Mouse (Mus musculus): Measurements from ENCODE around the gene Fut1. TPM values are rescaled to one million over a fixed set of nuclear protein-coding genes. Genes with fewer than 3 reads are reported as not detected.
"Not testable (repeated sequence)": the region's sequence is repeated elsewhere in the genome, so short reads cannot be mapped to it uniquely, and the experiment has no call there.

The Fut1 gene
- total RNA-seq, 2 experiments from 2014 or later: not detected

DNA sequence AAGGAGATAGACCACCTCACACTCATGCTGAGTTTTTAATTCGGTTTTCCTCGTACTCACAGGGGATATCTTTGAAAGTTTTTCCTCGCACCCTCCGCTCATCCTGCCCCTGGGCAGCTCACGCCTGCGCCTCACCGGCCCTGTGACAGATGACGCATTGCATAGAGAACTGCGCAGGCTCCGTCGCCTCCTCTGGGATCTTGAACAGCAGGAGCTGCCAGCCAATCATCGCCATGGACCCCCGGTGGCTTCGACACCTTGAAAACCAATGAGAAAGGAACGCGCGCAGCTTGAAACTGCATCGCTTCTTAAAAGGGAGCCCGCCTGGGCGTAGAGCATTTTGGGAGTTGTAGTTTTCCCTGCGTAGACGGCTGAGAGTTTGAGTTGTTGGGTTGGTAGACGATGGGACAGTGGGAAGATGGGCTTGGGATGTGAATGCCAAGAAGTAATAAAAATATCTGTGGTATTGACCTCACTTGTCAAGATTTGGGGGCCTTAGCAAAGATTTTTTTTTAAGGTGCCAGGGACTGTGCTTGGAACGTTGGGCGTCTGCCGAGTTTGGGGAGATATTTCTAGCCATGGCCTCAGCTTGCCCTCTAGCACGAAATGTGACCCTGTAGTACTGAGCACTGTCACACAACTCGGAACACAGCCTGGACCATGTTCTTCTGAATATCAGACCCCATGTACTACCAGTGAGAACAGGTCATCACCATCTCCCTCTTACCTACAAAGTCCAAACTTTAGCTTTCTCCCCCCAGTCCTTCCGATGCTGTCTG, 21.7 kb downstream of the Fut1 start:
- peak; percentile 92 to 93 for DNase-seq

DNA sequence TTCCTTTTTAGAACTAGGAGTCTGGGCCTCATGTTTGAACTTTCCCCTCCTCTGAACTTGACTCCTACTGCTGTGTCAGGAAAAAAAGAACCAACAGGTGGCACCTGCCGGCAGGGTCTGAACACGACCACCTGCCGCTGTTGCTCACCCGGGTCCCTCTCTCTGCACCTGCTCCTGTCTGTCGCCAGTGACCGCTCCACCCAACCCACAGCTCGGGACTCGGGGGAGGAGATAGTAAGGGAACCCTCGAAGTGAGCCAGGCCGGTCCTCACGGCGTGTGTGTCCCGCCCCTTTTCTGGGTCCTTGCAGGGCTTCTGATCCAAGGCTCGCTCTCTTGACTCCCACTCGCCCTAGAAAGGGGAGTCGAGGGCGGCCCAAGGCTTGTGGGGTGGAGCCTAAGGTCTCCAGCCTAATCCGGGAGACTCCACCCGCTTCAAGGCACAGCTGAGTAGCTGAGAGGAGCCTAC, 22.5 kb downstream of the Fut1 start, which contains the start of gene Mamstr:
Gene Mamstr (plus strand): TSS at position 417 of the 467 bp plus-strand sequence.
- DNase-seq: no peak

DNA sequence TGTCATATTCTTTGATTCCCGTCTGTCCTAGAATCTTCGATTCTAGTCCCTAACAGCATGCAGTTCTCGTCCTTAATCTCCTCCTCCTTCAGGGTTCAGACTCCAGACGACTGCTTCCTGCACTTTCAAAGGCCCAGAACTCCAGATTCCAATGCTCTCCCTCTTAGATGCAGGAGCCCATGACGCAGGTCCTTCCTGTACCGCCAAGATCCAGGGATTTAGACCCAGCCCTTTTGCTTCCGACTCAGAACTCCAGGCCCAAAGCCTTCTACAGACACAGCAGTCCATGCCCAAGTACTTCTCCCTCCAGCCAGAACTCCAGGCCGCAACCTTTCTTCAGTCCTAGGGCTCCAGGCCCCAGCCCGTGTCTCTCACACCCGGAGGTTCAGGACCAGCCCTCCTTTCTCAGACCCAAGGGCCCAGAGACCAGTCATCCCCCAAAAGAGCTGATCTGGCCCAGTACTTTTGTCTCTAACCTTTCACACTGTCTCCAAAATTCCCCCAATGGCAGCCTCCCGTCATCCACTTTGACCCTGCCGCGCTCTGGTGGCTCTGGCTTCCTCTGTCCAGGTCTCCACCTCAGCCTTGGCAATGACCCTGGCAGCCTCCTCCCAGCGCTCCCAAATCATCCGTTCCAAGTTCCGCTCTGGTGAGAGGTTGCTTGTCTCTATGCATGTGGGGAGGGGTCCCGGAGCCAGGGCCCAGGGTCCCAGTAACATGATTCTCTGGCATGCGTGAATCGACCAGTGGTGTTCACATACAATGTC, 23.3 kb downstream of the Fut1 start:
- peak; percentile 35 to 62 for DNase-seq

DNA sequence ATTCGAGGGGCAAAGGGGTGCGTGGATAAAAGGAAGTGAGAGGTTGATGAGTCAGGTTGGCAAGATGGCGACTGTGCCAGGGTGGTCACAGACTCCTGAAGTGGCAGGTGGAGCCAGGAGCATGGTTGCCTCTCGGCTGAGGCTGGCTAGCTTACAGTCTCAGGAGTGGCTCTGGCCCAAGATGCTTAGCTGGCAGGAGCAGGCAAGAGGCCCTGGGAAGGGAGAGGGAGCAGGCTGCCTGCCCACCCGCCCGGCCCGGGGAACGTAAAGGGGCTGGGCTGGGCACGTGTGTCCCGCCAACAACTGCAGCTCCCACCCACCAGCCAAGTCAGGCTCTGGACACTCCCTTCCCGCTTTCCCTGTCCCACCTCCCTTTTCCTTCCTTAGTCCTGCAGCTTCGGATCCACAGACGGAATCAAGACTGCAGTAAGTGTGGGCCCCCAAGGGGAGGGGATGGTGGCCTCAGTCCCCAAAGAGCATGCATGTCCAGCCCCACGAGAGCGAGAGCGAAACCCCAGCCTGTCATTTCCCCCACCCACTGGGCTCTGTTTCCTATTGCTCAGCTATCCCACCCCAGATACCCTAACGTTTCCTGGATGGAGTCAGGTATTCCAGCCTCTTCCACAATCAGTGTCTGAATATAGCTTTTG, 24.4 kb downstream of the Fut1 start:
- peak; percentile 64 to 75 for DNase-seq

DNA sequence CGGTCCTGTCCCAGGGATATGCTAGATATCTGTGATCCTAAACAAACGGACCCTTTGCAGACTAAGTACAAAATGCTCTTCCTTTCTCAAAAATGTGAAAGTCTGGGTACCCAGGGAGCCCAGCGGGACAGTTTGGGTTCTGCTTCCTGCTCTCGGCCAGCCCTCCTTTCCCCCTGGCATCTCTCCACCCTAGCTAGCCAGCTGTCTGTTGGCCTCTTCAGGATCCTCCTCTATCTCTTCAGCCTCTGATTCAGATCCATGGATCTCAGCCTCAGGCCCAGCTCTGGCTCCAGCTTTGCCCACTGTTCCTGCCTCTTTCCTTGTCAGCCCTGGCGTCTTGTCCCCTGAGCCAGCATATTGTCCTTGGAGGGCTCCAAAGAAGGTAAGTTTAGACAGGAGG, 25.0 kb downstream of the Fut1 start:
- DNase-seq: peak in 1 of 2 experiments; percentile 36

DNA sequence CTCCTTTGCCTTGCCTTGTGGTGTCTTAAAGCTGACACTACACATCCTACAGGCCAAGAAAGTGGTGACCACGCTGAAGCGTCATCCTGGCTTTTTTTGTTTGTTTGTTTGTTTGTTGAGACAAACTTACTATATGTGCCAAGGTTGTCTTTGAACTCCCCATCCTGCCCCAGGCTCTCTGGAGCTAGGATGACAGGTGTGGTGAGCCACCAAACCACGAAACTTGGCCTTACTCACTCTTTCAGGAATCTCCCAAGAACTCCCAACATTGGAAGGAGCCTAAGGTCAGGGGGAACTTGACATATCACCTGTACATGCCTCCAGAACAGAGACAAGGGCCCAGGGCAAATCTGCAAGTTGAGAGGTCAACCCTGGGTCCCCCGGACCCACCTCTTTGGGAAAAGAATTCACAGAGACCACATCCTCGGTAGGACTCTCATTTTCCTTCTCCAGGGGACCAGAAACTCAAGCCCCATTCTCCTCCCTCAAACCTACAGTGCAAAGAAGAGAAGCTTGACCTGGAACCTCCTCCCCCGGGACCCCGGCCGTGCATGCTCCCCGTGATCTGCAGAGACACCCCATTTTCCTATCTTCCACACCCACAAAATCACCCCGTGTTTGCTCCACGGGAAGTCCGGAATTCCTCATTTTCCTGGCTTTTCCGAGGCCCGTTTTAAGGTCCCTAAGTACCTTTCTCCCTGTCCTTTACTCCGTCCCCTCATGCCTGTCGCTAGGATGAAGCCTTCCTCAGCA, 25.6 kb downstream of the Fut1 start:
- DNase-seq: no peak

DNA sequence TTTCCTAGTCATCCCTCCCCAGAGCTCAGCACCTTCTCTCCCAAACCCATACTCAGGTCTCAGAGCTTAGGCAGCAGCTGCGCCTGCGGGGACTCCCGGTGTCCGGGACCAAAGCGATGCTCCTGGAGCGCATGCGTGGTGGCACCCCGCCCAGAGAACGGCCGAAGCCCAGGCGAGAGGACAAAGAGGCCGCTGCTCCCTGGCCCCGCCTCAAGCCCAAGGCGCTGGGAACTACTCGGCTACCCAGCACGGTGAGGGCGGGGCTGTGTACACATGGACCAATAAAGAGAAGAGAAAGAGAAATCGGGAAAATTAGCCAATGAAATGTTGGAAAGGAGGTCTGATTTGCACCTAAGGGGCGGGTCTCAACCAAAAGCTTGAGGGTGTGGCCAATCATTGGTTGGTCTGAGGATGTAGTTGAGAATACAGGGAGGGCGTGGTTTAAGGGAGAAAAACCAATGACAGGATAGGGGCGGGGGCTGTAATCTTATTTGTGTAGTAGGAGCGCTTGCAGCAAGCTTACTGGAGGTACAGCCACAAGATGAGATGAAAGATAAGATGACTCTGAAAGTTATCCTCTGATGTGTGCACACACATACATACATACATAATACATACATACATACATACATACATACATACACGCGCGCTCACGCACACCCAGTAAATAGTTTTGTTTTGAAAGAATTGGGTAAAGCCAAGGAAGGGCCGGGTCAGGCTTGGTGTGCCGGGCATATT, 26.5 kb downstream of the Fut1 start:
- DNase-seq: peak; percentile 88 to 90

DNA sequence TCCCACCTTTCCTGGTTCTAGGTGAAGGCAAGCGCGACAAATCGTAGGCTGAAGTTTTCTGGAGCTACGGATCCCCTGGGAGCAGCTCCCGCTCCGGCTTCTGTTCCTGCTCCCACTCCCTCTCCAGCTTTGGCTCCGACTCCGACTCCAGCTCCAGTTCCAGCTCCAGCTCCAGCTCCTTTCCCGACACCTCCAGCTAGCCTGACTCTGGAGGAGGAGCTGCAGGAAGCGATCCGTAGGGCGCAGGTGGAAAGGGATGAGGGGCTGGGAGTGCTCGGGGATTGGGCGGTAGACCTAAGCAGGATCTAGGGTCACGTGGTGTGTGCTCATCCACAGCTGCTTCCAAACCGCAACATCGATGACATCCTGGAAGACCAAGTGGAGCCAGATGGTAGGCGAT, 27.1 kb downstream of the Fut1 start:
- DNase-seq: peak in 1 of 2 experiments; percentile 36

DNA sequence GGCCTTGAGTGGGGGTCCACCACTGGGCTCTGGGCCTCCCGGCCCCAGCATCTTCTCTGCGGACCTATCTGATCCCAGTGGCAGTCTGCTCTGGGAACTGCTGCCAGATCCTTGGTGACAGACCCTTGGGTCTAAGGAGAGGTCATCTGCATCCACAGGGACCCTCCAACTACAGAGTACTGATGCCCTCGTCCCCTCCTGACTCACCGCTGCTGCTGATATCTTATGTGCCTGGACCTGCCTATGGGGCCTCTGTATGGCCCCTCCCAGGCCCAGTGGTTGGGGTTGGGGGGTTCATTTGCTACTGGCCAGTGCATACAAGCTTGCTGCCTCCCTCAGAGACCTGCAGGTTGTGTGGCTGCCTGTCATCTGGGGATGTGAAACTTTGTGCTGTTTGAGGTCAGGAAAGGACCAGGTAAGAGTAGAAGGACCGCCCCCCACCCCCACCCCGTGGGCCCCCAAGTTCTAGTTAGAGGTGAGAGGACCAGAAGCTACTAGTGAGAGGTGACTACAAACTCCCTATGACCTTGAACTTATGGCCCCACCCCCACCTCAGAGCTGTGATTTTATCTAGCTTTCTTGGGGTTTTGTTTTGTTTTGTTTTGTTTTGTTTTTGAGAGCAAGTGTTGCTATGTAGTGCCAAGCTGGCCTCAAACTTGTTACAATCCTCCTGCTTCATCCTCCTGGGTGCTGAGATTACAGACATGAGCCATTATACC, 27.9 kb downstream of the Fut1 start:
- no peak for DNase-seq

DNA sequence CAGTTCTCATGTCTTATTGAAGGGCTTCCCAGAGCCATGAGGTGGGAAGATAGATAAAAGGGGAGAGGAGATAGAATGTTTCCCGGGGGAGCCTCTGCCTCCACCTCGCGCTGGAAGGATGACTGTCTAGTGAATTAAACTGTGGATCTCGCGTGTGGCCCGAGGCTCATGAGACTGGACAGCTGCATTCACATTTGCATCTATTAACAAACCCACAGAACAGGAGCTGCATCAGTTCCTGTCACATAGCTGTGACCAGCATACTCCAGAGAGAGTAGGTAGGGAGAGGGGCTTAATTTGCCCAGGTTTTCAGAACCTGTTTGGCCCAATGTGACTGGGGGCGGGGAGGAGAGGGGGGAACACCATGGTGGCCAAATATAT, 28.5 kb downstream of the Fut1 start:
- DNase-seq: no peak

DNA sequence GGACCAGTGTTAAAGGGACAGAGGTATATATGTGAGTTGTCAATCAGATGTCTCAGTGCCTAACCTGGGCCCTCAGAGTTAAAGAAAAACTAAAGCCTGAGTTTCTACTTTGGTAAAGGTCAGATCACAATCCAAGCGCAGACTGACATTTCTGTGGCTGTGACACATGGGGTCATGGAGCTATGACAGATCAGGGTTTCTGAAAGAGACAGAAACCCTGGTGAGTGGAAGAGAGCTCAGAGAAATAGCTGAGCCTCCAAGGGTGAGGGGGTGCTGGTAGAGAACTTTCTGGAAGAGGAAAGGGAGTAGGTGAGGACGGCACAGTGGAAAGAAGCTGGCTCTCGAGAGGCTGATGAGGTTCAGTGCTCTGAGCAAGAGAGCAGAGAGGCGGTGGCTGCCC, 29.6 kb downstream of the Fut1 start:
- no peak for DNase-seq

DNA sequence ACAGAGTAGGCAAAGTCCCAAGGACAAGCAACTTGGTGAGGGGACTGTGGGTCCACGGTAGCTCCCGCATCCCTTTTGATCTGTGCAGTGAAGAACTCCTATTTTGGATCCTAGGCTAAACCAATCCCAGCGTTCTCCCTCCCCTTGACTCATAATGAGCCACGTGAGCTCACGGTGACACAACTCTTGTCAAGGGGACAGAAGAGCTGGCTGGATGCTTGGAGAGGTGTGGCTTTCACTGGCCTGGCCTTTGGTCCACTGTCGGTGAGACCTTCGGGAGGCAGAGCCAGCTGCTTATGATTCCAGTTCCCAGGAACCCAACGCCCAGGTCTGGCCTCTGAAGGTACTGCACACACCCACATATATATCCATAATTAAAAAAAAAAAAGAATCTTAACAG, 32.3 kb downstream of the Fut1 start:
- peak; percentile 64 to 74 for DNase-seq

DNA sequence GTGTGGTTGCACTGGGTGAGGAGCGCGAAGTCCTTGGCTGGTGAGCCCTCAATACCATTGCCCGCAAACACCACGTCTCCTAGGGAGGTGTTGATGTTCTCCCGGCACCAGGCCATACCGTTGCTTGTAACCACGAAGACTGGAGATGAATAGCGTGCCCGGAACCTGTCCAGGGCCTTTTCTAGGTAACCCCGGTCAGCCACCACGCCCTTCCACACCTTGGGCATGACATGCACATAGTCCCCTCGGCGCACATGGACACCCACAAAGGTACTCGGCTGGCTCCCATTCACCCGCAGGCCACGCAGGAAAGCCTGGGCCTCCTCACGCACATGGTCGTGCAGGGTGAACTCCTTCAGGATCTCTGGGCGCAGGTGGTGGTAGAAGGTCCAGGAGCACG, 33.4 kb downstream of the Fut1 start:
- not testable (repeated sequence) for DNase-seq

DNA sequence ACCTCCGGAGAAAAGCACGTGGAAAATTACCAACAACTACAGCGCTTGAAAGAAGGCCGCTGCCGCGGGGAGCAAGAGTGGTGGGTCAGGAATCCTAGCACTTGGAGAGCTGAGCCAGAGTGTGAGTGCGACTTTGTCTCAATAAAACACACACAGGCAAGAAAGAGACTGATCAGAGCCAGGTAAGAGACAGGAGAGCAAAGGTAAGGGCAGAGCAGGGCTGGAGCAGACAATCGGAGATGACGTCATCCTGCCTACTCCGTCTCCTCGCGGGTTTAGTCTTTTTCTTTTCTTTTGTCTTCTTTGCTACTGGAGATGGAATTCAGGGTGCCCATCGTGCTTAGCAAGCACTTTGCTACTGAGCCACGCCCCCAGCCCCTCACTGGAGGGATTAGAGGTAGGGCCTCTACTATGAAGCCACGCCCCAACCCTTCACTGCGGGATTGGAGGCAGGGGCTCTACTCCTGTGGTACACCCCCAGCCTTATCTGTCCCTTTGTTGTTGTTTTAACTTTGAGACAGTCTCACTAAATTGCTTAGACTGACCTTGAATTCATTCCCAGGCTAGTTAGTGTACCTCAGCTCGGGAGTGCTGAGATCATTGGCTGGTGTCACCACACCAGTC, 37.4 kb downstream of the Fut1 start:
- DNase-seq: no peak

DNA sequence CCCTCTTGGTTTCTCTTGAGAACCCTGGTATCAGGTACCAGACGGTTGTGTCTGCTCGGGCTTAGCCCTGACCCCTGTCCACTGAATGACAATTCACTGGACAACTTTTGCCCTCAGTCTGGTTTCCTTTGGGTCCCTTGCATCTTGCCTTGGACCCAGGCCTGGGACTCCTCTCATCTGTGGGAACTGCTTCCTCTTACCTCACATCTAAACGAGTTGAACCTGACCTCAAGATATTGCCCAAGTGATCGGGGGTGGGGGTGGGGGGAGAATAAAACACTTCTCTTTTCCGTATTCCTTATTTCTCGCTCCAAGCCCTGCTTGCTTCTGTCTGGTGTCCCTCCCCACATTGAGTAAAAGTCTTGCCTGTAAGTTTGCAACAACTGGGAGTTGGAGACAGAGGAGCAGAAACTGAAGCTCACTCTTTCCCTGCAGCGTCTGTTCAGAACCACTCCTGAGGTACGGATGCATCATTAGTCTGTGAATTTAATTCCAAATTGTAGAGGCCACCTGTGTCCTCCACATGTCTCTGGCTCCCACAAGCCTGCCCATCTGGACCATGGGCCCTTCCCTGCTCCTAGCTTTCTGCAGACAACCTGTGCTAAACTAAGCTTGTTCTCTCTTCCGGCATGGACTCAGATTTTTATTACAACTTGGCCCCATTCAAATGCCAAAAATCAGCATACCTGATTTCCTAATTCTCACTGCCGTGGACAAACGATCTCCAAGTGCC, 43.8 kb downstream of the Fut1 start:
- no peak for DNase-seq

DNA sequence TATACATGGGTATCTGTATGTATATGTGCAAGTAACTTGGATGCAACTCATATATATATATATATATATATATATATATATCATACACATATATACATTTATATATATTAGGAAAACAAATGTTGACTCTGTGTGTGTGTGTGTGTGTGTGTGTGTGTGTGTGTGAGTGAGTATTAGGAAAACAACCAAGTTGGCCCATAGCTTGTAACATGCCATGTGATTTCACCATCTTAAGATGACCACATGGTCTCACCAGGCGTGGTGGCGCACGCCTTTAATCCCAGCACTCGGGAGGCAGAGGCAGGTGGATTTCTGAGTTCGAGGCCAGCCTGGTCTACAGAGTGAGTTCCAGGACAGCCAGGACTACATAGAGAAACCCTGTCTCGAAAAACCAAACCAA, 44.6 kb downstream of the Fut1 start:
- DNase-seq: not testable (repeated sequence)

DNA sequence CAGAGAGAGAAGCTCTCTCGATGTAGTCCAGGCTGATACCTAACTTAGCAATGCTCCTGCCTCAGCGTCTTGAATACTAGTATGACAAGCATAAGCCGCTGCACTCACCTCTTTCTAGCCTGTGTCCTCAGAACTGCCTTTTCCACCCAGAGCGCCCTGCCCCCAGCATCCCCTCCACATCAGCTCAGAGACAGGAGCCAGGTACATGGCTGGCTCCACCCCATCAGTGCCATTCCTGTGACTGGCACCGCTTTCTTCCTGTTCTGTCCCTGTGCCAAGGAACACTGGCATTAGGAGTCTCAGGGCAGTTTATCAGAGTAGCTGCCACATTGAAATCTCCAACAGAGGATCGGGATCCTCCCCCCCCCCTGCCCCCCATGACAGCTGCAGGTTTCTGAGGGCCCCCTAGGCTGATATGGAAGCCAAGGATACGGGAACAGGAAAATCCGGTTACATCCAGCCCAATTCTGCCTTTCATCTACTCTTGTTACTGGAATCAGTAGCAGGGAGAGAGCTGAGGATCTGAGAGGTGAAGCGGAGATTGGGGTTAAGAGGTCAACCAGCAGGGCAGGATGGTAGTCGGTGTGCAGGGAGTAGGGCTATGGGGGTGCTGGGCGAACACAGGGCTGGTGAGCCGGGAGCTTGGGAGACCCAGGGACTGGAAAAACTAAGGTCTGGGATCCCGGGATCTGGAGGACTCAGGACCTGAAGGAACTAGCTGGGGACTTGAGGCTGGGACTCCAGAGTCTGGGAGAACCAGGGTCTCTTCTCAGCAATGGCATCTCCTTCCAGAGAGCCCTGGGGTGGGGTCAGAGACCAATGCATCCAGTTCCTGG, 48.4 kb downstream of the Fut1 start:
- no peak for DNase-seq

DNA sequence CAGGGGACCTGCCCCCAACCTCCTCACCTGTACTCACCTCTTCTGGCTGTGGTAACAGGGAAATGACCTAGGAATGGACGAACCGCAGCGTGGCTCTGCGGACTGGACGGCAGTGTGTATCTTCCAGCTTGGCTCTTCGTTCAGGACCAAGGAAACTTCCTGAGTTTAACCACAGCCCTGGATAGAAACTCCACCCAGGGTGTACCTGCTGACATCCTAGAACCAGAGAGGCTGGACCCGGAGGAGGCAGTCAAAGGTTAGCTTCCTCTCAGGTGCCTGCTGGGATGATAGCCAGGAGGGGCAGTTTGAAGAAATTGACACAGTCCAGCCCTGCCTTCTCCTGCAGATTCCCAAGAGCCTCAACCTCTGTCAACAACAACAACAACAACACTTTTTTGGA, 49.1 kb downstream of the Fut1 start, which contains the start of gene Fut2:
Gene Fut2 (minus strand): TSS at position 234 of the 400 bp plus-strand sequence.
- DNase-seq: no peak

All from heart, adult 18-20 months (tissue).